Mouse (Mus musculus) forelimb bud, embryonic 11.5 days (tissue): ENCODE data around the gene P2rx4.

Experiments
- DNase-seq: peaks from one replicate; pipeline ENCODE4 v3.0.0-alpha.2; 2012; ENCODE audit warnings: low read depth, low spot score

P2rx4 gene

GRCm38 (mm10) chr5:122756680-122757079 is 49.3 kb downstream of the P2rx4 start:
- DNase-seq, result no peak

DNA sequence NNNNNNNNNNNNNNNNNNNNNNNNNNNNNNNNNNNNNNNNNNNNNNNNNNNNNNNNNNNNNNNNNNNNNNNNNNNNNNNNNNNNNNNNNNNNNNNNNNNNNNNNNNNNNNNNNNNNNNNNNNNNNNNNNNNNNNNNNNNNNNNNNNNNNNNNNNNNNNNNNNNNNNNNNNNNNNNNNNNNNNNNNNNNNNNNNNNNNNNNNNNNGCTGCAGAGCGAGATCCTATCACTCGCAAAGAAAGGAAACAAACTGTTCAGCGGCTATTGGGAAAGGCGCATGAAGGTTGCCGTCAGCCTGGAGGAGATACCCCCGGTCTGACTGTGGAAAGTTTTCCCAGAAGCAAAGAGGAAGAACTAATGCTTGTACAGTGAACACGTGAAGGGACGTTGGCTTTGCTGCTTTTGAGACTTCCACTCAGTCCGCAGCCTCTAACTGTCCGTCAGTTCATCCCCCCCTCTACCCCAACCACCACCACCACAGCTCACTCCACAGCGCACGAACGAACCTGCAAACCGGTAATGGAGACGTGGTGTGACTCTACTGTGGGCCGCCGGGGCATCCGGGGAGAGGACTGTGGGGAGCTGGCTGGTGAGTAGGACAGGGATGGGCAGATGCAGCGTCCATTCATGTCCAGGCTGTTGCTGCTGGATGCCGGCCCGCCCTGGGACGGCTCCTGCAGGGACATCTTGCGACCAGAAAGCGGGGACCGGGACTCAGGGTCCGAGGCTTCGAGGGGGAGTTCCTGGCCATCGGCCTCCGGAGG is 56.1 kb downstream of the P2rx4 start:
- no peak for DNase-seq

DNA sequence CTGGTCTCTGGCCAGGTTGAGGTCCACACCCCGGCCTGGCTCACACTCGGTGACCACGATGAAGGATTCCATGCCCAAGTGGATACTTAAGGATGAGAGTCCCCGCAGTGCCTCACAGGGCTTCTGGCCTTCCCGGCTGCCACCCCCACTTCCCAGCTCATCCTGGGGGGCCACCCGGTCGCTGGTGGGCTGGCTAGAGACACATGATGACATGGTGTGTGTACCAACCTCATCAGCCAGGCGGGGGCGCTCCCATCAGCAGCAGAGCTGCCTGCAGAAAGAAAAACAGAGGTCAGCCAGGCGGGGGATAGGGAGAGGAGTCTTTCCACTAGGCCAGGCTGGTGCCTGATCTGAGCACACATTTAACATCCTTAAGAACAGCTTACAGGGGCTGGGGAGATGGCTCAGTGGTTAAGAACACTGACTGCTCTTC is 56.7 kb downstream of the P2rx4 start:
- DNase-seq, result no peak

- DNase-seq, result no peak
Measured at GRCm38 (mm10) chr5:122767283-122767682, 59.9 kb downstream of the P2rx4 start.

DNA sequence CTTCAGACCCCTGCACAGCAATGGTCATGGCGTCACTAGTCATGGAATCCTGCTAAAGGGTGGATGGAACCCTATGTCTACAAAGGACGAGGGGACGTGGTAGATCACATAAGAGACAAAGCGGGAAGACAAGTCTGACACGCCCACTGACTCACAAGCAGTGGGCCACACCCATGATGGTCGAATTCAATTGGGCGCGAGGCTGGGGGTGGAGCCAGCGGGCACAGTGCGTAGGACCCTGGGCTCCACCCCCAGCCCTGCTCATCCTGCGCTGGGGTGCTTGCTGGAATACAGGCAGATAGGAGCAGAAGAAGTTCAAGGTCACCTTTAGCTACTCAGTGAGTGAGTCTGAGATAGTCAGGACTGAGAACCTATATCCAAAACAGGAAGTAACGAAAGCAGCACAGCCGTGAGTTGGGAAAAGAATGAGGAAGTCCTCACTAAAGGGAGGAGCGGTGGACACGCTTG is 61.8 kb downstream of the P2rx4 start:
- DNase-seq, result no peak

GRCm38 (mm10) chr5:122770304-122770703 is 63.0 kb downstream of the P2rx4 start:
- no peak for DNase-seq

DNA sequence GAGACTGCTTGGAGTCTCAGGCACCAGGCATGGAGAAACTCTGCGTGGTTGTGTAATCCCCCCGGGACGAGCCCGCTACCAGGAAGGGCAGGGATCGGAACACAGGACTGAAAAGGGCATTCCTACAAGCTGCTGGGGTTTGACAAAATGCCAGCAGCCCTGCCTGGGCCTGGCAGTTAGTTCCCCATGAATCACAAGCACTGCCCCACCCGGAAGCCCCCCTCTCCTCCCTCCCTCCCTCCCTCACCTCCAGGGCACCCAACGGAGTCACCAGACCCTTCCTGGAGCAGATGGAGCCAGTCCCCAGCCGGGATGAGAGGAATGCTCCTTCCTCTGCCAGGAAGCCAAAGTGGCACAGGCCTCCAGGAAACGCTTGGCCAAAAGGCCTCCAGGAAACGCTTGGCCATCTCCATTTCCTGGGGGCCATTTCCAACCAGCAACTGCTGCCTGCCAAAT is 63.5 kb downstream of the P2rx4 start:
- no peak for DNase-seq

GRCm38 (mm10) chr5:122771428-122771827 is 64.1 kb downstream of the P2rx4 start:
- no peak for DNase-seq

- DNase-seq, result no peak
Measured at GRCm38 (mm10) chr5:122773756-122774155, 66.4 kb downstream of the P2rx4 start.

GRCm38 (mm10) chr5:122774743-122775611 is 67.6 kb downstream of the P2rx4 start:
- no peak for DNase-seq

GRCm38 (mm10) chr5:122775646-122776286 is 68.4 kb downstream of the P2rx4 start:
- DNase-seq, result no peak

GRCm38 (mm10) chr5:122777322-122777721 is 70.0 kb downstream of the P2rx4 start:
- no peak for DNase-seq

DNA sequence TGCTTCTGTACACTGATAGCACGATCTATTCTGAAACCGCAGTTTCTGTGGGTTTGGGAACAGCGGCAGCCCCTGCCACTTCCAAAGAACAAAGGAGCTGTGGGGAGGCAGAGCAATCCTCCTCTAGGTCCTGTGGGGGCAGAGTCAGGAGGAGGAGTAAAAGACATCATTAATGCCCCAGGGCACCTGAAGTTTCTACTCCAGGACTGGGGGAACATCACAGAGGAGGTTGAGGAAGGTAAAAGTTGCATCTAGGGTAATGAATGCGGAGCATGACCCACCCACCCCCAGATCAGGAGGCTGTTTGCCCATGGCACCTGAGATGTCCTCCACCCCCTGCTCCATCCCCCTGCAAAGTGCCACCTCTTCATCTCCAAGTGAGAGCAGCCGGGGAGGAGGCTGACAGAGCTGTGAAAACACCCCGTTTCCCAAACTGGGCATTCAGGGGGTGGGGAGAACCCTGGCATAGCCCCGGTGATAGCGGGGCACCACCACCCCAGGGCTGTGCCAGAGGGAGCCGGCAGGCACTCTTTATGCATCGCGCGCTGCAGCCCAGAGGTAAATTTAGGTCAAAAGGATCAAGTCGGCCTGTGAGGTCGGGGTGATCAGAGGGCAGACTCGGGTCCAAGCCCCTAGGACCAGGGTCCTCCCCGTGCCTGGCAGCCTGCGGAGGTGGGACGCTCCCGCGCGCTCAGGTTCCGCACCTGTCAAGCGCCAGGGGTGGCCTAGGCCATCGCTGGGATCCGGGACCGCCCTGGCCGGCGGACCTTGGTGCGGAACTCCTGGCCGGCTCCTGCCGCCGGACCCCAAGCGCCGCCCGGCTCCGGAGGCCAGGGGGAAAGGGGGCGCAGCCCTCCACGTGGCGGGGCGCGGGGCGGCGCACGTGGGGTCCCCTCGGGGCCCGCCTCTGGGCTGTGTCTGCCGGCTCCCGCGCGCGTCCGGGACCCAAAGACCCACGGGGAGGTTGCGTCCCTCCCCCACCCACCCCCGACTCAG is 71.2 kb downstream of the P2rx4 start:
- no peak for DNase-seq
